Mouse (Mus musculus) mature B cell (primary cell): ENCODE data around the gene Rpl28.

ENCODE experiments used
- in situ Hi-C: fragments of 300-500 bp; cut with MboI; formaldehyde crosslinking; loops from 2 replicates; pipeline ENCODE4 v1.14.3; 2019

Gene Rpl28

DNA sequence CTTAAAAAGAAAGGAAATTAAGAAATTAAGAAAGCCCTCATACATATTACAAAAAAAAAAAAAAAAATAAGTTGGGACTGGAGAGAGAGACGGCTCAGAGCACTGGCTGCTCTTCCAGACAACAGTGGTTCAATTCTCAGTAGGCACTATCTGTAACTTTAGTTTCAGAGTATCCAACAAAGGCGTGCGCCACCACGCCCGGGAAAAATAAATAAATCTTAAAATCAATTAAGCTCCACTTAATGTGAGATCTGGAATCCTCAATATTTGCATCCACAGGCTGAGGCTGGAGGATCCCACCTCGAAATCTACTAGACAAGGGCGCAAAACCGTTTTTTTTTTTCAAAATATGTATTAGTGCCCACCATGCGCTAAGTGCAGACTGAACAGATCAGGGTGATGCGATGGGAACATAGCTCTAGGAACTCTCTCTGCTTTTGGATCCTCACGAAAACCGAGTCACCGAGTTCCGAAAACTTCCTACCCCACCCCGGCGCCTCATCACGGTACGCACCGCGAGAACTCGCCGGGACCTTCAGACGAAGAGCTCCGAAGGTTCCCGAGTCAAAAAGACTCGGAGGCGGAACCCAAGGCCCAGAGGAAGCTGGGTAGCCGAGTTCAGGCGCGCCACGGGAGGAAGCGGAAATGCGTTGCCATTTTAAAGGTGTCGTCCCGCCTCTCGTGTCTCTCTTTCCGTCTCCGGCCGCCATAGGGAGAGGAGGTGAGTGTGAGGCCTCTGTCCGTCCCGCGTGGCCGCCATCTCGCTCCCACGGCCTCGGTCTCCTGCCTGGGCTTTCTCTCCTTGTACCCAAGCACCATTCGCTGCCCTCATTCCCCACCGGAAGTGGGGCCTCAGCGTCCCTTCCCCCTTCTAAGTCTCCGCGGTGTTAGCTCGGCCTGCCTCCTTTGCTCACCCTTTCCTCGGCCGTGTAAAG lies at the start of gene Rpl28:
Gene Rpl28, plus strand, starts transcription at position 597 of the 935 bp plus-strand sequence.
- in situ Hi-C loops: loop anchor here (10.0 kb wide), 1 partner anchor 168 kb away; no protein-coding TSS in a partner anchor

DNA sequence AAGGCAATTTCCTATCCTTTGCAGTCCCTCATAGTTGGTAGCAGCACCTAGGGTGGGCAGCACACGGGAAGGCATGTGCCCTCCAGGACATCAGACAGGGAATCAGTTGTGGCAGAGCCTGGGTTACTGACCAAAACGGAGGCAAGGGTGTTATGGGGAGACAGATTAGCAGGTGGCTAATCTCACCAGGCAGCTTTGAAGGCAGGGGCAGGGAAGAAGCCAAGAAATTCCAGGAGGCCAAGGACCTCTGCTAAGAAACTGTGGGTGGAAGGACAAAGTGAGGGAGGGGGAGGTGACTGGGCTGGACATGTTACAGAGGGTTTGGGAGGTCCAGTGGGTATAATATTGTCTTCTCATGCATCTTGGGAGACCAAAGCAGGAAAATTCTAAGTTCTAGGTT lies 49.3 kb upstream of the Rpl28 start:
- in situ Hi-C loops: no loop called here

DNA sequence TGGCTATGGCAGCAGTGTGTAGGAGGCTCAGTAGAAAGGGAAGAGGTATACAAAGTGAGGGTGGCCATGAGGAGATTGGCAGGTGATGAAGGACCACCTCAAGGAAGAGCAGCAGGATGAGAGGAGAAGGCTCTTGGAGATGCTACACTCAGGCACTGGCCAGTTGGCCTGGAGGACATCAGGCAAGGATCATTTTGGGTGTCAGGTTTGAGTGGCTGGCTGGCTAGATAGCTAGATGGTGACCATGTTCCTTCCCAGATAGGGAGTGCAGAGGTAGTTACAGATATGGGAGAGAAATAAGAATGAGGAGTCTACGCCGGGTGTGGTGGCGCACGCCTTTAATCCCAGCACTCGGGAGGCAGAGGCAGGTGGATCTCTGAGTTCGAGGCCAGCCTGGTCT lies 47.8 kb upstream of the Rpl28 start:
- in situ Hi-C loops: no loop called here

DNA sequence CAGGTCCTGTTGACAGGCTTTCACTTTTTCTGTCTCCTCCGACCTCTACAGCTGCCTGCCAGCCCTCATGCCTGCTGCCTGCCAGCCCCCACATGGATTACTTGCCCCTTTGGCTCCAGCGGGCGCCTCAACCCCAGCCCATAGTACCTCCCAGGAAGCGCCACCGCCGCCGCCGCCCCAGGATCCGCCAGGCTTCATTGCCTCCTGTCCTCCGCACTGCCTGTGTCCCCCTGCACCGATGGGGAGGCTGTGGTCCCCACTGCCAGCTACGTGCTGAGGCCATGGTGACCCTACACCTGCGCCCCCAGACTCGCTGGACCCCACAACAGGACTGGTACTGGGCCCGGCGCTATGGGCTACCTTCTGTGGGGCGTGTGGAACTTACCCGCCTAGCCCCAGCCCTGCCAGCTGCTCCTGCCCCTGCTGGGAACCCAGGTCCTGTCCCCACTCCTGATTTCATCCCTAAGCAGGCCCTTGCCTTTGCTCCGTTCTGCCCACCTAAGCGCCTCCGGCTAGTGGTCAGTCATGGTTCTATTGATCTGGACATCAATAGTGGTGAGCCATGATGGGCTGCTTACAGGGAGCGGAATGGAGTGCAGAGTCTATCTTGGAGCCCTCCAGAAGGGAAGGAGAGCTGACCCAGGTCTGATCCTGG lies 46.2 kb upstream of the Rpl28 start:
- in situ Hi-C loops: no loop called here

GRCm38 (mm10) chr7:4747156-4747899 lies 45.3 kb upstream of the Rpl28 start:
- in situ Hi-C loops: no loop called here

DNA sequence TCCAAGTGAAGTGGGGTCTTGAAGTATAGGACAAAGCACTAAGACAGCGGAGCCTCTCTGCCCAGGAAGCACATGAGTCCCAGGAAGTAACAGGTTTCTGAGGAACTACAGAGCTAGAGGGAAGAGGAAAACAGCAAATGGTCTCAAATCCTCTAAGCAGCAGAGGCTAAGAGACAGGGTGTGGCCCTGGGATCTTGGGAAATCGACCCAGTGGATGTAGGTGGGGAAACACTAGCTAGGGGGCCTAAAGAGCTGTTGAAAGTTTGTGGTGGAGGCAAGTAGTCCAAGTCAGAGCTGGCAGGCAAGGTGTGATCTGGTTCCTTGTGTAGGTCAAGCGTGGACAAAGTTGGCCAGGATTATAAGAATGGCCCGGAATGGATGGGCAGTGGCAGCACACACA lies 44.4 kb upstream of the Rpl28 start:
- in situ Hi-C loops: no loop called here

DNA sequence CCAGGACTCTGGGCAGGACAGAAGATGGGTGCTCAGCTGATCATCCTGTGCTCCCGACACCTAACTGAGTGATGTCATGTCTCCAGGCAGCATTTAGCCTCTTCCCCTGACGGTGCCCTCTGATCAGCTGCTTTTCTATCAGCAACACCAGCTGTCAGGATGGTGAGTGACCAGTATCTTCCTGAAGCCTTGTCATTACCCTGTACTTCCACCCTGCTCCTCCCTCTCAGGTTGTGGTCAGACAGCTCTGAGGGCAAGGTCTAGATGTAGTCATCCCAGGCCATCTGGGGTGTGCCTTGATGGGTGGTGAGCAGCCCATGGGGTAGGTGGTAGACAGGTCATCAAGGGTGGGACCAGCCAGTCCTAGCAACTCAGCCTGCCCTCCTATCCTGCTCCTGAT lies 43.5 kb upstream of the Rpl28 start:
- in situ Hi-C loops: no loop called here

- in situ Hi-C loops: no loop called here
Measured at GRCm38 (mm10) chr7:4751971-4752820, 40.5 kb upstream of the Rpl28 start.

DNA sequence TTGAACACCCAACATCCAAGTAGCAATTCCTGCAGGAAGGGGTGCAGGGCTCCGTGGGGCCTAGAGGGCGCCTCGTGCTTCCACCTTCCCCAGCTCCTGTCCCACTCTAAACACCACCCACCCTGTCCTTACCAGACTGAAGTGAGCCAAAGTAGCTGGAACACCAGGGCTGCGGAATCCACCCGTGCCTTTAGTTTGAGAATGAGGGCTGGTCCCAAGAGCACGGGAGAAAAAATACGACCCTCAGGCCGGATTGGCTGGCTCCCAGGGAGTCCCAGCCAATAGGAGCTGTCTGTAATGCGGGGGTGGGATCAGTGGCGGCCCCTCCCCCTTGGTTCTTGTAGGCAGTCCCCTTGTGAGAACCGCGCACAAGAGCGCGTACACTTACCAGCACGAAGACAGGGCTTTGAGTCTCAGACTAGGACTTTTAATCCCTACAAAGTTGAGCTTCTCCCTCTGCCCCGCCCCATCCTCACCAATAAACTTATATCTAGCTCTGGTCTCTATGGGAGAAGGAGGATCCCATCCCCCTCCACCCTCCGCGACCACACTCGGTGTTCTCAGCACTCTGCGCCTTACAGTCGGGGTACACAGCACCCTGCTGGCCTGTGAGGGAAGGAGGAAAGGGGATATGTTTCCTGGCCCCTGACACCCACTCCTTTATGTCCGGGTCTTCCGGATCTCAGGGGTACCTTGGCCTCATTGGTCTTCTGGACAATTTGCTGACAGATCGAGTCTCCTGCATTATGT lies 39.7 kb upstream of the Rpl28 start, which contains the start of gene Cox6b2:
Gene Cox6b2, minus strand, starts transcription at position 274 of the 750 bp plus-strand sequence.
- in situ Hi-C loops: no loop called here

GRCm38 (mm10) chr7:4759670-4760069 lies 33.0 kb upstream of the Rpl28 start:
- in situ Hi-C loops: no loop called here

DNA sequence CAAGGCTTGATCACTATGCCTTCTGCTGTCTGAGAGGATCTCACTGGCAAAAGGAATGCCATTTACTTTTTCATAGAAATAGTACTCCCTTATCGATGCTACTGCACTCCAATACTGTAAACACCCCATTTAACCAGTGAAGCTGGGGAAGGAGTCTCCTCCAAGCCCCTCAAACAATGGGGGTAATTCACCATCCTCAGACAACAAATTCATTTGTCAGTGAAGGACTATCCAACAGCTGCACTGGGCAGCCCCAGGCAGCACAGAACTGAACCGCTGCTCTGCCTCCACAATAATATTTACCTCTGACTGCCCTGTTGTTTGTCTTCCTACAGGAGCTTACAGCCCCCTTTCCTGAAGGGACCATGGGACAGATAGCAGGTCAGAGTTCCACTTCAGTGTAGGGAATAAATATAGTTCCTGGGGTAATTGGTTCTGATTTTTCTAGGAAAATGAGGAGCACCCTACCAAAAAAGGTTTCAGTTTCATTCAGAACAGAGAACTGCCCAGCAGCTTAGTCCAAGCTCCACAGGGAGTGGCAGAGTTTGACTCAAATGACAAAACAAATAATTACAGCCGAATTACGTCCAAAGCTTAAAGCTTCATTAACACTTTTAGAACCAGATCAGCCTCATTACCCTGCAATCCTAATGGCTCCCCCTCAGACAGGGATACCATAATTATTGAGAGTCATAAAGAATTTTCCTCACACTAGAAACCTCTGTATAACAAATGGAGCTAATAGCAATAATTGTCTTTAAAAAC lies 27.5 kb upstream of the Rpl28 start:
- in situ Hi-C loops: no loop called here

DNA sequence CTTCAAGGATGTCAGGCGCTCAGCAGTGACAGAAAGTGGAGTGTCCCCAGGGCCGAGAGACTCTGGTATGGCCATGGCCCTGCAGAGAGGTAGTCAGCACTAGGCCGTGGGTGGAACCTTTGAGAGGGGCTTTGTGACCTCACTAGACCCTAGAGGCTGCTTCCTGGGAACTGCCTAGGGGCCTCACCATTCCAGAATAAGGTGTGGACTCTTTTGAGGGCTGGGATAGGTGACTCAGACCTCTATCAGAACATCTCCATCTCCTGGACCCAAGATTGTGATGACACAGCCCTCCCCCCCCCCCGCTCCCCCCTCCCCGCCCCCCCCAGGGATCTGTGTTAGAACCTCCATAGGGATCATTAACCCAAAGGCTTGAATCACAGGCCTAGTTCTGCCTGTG lies 21.5 kb upstream of the Rpl28 start, which contains the start of gene Fam71e2:
Gene Fam71e2, minus strand, starts transcription at position 101 of the 400 bp plus-strand sequence.
- in situ Hi-C loops: no loop called here

GRCm38 (mm10) chr7:4776131-4776530 lies 16.5 kb upstream of the Rpl28 start:
- in situ Hi-C loops: no loop called here

DNA sequence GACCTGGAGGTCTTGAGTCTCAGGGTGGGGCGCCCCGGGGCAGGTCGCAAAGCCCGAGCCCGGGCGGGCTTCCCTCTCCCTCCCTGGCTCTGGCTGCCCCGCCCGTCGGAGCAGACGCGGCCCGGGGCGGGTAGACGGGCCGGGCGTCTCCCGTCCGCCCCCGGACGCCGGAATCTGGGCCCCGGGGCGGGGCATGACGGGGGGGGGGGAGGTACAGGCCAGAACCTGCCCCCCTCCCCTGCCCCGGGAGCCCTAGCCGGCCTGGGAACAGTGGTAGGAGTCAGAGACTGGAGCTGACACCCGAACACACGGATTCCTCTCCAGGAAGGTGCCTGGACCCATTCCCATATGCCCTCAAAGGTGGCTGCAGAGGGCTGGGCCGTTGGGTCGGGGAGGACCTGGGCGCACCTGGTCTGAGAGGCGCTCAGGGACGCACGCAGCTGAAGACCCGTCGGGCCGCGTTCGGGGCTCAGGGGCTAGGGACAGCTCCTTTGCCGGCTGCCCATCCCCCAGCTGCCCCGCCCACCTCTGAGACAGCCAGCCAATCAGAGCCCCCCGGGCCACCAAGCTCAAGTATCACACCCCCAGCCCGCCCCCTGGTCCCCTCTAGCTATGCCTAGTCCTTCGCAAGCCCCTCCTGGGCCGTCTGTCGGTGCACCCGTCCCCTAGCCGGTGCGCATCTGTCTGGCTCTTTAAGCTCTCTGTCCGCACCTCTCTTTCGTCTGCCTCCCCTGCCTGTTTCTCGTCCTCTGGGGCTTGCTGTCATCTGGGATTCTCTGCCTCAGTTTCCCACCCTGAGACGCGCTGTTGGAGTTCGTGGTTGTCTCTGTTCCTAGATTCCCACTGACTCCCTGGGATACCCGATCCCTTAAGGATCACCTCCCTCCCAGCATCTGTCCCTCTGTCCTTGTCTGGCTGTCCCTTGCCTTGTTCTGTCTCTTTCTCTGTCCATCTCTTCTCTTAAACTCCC lies 15.5 kb upstream of the Rpl28 start:
- in situ Hi-C loops: no loop called here

GRCm38 (mm10) chr7:4777851-4778637 lies 14.6 kb upstream of the Rpl28 start:
- in situ Hi-C loops: no loop called here

DNA sequence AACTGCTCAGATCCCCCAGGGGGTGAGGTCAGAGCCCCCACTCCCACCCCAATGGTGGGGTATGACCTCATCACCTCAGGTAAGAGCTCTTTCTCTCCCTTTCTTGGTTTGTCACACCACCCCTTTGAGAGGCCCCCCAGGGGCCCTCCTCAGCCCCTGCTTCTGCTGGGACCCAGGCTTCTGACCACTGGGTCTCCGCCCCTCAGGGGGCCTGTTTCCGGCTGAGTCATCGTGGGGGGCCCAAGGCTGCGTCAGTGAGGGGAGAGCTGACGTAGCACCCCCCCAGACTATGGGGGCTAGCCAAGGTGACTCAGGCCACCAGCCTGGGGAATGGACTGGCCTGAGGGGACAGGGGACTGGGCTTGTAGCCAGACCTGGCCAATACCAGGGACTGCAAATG lies 12.8 kb upstream of the Rpl28 start:
- in situ Hi-C loops: no loop called here

DNA sequence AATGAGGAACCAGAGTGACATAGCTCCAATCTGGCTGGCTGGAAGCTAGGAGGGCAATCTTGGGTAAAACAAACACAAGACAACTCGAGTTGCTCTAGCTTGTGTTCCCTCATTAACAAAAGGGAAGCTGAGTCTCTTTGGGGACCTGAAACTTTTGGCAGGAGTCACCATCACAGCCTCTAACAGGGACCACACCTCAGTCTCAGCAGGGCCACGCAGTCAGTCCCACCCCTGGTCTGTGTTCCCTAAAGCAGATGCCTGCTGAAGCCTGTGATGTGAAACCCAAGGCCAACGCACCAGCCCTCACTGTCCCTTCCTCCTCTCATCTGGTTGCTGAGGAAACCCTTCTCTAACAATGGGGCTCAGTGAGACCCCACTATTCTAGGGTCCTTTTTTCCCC lies 10.5 kb upstream of the Rpl28 start:
- in situ Hi-C loops: no loop called here

DNA sequence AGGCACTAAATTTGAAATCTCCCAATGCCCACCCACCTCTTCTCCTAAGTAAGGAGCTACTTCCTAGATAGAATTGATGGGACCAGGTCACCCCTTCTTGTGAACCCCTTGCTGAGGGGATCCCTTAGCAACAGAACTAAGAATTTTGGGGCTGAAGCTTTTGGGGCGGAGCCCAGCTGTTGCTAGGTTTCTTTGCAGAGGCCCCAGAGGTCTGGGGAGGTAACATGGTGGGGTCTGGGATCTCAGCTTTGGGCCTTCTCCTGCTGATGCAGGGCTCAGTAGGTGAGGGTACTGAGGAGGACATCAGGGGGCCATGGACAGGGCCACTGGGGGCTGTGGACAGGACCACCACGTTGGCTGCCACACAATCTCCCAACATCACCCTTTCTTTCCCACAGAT lies 9.9 kb upstream of the Rpl28 start, which contains the start of the genes Il11 and Tmem190:
Gene Il11, minus strand, starts transcription at position 101 of the 400 bp plus-strand sequence.
Gene Tmem190, plus strand, starts transcription at position 179 of the 400 bp plus-strand sequence.
- in situ Hi-C loops: no loop called here
